Mouse (Mus musculus): Measurements from ENCODE around the gene Pex14.

DNA sequence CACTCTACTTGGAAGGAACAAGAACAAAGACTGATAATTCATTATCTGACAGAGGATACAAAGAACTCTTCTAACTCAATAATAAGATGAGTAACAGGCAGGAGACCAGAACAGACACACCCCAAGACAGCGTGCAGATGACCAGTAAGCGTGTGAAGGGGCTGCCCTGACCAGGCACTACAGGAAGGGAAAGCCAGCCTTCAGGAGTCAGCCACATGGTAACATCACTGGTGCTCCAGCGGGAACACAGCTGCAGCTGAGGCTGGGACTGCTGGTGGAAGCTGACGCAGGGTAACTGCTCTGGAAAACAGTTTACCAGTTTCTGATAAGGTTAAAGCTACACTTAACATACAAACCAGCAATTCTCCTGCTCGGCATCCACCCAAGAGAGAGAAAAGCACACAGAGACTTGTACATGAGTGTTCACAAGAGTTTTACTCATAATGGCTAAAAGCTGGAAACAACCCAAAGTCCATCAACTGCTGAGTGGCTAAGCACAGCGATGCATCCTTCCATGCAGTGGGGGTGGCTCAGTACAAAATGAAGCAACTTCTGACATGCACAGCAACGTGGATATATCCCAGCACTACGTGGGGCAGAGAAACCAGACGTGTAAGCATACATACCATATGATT is 121.3 kb downstream of the Pex14 start:
- TF ChIP-seq CTCF (IDR thresholded peaks at IDR 0.05; ENCODE audit: control insufficient read depth, insufficient read depth, low read length), result no peak
- TF ChIP-seq POLR2A (IDR thresholded peaks at IDR 0.05; ENCODE audit: borderline replicate concordance, control insufficient read depth, low read depth, low read length), result no peak

Data from bone marrow, adult 2 months (tissue).